Mouse (Mus musculus) cerebellum, adult 18-20 months (tissue): ENCODE measurements around the gene Ptprq.

ENCODE experiments used
- DNase-seq, 2 experiments: peaks; one replicate each; pipeline ENCODE4 v3.0.0; 2021

The Ptprq gene

DNA sequence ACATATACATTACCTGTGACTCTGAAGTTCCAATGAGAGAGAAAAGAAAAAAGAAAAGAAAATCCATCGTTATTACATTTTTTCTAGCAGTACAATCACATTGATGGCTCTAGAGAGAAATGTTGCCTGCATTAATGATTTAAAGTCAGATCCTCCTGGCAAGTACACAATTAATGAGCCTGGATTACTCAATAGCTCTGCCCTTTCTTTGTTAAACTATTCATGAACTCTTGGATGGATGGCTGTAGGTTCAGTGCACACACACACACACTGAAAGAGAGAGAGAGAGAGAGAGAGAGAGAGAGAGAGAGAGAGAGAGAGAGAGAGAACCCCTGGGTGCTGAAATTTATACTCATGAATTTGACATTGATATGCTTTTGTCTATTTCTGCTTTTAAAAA, at the start of gene Ptprq:
Ptprq (minus strand) TSS at position 246 of the 400 bp plus-strand sequence.
- no peak for DNase-seq

DNA sequence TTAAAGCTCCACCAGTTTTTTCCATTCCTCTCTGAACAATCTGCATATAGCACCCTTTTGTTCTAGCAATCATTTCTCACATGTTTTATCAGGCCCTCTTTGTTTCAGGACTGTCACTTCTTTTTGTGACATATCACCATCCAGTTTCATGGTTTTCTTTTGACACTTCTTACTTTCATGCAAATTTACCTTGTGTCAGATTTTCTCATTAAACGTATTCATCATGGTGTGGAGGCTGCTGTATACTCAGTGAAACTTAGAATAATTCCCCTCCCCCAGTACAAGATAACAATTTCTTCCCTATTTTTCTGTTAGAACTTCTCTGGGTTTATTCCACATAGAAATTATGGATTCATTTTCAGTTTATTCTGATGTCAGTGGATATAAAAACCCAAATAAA, 39.8 kb upstream of the Ptprq start:
- DNase-seq: no peak

DNA sequence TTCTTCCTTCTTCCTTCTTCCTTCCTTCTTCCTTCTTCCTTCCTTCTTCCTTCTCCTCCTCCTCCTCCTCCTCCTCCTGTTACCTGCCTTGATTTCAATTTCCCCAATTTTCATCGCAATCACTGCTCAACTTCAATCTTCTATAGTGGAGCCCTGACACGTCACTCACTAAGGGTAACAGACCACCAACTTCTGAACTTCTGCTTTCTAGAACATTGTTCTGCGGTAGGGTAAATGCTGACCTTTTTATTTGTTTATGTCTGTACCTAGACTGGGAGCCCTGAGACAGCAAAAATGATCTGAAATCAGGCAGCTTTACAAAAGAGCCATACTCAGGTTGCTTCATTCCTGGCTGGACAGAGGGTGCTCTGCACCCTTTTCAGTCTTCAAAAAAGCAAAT, 33.6 kb upstream of the Ptprq start:
- DNase-seq: no peak

DNA sequence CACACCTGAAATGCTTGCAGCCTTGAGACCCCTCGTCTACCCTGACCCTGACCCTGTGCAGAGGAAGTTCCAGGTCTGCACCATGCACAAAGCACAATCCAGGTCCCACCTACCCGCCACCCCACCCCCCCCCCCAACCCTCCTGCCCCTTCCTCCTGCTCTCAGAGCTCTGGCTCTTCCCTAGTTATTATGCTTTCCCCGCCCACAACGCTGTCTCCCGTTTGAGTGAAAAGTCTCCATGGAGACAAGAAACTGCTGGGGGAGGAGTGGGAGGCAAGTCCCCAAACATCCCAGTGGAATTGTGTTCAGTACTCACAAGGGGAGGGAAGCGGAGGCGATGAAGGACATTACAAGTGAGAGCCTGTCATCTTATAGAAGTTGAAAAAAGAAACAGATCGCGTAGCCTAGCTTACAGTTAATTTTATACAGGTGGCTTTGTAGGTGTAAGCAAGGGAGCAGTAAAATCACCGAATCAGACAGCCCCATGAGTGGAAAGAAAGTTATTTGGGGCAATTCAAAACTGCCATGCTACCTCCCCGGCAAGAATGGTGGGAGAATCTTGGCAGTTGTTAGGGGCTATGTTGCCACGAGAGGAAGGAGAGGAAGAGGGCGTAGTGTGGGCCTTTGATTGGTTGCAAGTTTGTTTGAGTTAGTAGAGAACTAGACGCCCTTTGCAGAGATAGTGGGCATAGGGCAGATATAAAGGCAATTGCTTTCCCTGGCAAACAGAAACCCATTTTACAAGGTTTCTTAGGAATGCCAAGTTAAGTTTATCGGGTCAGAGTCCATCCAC, 32.7 kb upstream of the Ptprq start:
- DNase-seq: no peak

DNA sequence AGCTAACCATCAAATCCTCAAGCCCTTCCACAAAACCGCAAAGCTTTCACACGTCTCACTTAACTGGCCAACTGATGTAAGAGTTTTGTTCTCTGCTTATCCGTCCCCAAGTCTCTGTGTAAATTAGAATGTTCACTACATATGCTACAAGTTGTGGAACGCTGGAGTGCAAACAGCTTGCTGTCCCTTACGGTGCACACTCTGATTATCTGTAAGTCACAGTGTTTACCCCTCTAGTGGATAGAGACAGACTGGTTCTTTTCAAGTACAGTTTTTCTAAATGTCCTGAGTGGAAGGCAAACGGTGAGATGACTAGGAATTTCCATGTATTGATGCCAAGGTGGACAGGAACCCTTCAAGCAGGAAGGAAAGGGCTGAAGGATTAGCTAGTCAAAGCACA, 32.1 kb upstream of the Ptprq start:
- no peak for DNase-seq

DNA sequence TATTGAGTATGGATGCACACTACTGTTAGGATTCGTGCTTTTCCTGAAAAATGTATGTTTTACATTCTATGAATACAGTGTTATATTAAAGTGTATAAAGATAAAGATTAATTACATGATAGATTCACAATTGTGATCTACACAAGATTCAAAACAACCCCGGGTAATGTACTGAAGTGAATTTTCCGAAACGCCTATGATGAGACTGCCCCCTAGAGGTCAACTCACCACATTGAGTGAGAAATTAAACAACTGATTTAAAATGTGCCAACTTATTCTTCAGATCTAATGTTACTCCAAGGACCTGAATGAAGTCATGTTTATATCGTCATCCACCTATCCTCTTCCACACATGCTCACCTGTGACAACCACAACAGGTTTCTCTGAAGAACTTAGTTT, 27.7 kb upstream of the Ptprq start:
- peak in 1 of 2 experiments; percentile 30 for DNase-seq

DNA sequence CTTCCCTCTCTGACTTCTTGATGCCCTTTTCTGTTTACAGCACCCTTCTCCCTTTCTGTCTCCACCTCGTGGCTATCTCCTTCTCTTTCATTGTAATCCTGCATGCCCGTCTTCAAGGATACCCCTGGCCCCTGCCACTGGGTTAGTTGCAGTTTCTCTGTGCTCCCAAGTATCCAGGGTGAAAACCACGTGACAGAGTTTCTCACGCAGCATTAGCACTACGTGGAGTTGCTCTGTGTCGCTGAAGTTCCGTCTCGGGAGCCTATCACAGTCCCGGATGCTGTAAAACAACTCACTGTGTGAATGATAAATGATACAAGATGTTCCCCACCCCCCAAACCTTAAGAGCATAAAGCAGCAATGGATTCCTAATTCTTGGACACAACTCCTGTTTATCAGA, 26.9 kb upstream of the Ptprq start:
- no peak for DNase-seq

DNA sequence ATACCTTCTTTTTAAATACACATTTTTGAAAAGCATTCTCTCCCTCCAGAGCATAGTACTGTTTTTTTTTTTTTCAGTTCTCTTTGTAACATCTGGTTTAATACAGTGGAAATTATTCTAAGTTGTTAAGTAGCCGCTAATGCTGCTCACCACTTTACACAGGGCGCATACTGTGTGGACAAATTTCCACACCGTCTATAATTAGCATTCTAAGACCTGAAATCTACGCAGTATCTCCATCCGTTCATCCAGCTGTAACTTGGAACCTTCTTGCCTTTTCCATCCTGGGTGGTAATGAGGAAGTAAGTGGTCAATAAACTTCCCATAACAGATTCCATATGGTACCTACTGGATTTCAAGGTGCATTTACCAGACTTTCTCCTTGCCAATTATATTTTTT, 20.0 kb upstream of the Ptprq start:
- no peak for DNase-seq

DNA sequence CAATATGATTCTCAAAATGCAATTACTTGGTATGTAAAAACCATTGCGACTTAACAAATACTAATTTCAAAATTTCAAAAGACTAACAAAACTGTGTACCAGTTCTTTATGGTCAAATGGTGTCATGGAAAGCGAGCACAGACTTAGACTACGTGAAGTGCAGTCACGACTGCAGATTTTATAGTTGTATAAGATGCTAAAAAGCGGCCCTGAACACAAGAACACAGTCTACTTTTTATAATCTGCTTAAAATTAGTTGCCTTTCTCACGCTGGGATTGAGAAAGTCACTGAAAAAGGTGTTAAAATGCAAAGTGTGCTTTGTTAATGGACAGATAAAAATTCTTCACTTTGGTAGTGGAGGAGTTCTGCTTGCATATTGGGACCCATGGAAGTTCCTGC, 17.9 kb upstream of the Ptprq start:
- no peak for DNase-seq

DNA sequence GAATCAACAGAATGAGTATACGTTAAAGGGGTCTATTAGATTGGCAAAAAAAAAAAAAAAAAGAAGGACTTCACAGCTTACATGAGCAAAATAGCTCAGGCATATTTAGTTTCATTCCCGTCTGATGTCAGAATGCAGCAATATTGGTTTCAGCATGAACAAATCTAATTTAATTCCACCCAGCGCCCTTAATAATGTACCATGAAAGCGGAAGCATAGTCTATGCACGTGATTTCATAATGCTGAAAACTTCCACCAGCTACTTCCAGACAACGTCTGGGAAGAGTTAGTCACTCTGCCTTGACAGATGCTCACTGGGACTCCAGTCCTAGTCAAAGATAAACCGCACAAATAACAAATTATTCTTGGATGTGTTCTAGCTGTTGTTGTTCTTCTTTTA, 15.6 kb upstream of the Ptprq start:
- DNase-seq: no peak

DNA sequence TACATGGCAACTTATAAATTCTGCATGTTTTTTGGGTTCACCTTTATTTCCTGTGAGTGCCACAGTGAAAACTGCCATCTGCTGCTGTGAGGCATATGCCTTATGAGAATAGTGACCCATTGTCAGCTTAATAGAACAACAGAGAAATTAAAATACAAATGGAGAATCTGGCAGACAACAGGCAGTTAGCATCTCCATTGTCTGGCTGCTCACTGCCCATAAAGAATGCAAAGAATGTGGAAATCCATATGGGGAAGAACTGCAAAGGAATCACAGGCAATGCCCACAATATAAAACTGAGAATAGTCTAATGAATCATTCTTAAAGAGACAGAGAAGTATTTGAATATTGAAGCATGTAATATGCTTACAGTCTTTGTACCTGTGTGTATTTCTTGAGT, 14.5 kb upstream of the Ptprq start:
- no peak for DNase-seq

DNA sequence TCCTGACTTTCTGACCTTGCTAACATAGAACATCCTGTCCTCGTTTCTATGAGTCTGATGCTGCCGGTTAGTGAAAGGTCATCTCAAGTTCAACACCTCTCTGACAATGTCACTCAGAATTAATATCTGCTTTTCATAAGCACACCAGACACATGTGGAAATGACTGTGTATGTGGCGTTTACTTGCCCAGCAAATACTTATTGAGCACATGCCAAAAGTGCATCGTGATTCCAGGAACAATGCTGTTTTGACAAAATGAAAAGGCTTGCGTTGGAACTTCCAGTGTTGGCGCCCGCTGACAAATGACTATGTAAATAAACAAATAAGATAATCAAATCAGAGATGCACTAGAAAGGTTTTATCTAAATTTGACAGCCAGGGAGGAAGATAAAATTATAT, 5.8 kb upstream of the Ptprq start:
- no peak for DNase-seq

DNA sequence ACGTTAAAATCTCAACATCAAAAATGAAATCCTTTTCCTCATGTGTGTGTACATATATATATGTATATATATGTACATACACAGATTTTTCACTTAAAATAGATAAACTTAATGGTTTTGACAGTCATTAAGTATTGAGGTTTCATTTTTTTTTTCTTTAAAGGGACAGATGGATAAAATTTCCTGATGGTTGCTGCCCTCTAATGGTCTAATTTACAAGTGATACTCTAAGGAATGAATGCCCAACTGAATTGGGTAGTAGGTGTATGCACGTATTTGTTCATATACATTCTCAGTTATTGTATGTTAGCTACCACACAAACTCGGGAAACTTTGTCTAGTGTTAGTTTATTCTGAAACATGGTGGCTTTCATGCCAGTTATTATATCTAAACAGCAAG, 15.4 kb downstream of the Ptprq start:
- no peak for DNase-seq

DNA sequence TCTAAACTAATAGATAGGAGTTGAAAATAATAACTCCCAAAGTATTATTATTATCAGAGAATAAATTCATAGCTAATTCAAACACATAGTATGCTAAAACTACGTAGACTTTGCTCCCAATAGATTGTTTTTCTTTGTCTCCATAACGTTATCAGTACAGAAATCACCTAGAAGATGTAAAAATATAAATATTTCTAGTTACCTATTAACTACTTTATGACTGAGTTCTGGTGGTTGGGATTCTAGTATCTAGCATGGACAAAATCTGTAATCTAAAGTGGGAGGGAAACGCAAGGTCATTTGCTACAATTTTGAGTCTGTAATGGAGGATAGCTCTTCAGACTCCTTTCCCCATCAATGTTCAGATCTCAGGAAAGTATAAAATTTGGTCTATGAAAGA, 18.9 kb downstream of the Ptprq start:
- DNase-seq: no peak

DNA sequence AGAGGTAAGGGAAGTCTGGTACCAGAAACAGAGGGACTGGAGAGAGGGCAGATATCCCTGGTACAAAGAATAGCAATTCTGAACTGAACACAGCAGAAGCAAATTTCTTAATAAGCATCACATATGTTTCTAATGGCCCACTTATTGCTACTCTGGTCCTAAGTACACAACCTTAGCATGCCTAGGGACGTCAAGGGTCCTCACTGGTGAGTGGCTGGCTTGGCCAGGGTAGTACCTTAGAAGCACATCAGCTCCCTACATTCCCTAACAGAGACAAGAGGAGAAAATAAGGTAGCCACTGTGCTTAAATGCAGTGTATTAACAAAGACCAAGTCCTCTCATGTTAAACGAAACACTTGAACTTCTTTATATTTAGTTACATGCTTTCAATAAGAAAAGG, 21.1 kb downstream of the Ptprq start:
- no peak for DNase-seq

DNA sequence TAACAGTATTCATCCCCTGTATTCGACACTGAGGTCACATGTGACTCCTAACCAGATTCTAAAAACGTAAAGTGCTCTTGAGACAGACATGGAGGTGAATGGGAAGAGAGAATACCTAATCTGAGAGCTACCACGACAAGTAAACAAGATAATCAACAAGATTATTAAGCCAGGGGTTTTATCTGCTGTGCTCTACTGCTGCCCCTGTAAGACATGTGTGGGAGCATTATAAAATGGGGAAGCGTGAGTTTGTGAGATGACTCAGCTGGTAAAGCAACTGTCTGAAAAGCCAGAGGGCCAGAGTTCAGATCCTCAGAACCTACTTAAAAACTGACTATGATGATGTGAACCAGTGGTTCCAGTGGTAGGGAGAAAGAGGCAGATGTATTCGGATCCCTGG, 22.7 kb downstream of the Ptprq start:
- no peak for DNase-seq

DNA sequence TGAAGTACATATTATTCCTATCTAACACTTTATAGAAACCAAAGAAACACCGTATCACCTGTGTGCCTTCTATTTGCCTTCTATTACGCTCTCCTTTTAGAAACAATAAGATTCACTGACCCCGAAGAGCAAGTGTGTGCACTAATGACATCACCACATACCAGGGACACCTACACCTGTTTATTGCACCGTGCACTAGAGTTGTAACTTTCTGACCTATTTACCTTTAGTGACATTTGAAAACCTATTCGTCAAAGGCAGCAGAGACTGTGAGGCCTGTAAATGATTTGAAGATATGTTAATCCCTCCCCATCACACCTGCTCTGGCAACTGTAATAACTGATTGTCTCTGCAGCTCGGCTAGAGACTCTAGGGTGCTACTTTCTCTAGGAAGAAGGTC, 32.5 kb downstream of the Ptprq start:
- DNase-seq: no peak

DNA sequence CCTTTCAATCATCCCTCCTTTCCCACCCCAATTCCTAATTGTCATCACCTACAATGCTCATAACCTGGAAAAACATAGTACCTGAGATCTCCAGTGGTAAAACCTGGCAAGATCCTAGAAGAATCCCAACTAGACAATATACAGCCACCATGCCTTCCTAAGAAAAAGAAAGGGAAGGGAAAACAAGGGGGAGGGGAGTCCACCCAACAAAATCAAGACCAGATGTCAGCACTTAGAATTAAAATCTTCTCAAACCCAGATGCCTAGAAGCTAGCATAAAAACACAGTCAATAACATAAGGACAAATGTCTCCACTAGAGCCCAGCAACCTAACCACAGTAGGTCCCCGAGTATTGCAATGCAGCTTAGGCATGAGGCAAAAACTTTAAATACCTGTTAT, 43.9 kb downstream of the Ptprq start:
- no peak for DNase-seq

DNA sequence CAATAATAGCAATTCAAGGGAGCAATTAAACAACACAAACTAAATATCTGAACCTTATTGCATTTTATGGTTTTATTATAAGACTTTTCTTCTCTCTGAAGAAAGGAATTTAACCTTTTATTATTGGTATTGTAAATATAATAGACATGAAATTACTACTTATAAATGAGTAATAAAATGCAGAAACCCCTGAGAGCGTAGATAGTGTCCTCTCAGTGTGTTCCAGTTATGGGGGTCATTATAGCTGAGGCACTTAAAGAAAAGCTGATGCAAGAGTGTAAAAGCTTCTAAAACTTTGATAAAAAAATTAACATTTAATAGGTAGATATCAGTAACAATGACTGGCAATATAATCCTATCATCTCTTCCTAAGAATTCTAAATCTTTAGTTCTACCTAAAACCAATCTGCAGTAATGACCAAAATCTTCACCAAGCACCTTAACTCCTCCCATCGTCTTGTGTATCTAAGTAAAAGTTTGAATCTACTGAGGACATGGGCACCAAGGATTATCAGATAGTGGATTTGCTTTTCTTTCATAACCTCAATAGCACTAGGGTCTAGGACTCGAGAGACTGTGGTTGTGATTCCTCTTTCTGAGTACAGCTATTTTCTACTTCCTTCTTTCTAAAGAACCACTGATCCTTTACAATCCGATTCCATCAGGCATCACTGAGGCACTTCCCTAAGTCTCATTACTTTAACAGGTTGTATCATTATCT, 51.3 kb downstream of the Ptprq start:
- DNase-seq: no peak

DNA sequence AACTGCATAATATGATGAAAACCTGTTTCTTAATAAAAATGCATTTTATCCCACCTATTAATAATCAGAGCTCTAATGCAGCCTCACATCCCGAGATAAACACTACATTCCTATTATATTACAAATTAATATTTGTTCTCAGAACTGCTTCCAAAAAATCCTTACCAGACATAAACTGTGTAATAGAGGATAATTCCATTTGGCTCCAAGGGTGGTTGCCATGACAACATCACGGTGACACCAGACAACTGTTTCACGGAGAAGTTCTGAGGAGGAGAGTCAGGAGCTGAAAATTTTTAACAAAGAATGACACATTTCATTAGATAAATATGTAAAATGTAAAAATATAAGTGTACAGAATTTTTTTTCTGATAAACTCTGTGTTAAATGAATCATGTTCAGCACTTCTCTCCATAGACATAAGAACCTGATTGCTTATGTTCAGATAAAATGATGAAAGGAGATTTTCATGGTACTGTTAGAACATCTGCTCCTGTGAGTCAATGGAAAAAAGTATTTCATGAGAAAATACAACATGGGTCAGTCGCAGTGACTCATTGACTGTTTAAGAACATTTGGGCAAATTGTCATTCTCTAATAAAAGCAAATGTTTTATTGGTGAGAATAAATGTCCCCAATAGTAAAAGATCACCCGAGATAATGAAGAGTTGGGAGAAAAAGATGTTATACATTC, 57.3 kb downstream of the Ptprq start:
- no peak for DNase-seq

DNA sequence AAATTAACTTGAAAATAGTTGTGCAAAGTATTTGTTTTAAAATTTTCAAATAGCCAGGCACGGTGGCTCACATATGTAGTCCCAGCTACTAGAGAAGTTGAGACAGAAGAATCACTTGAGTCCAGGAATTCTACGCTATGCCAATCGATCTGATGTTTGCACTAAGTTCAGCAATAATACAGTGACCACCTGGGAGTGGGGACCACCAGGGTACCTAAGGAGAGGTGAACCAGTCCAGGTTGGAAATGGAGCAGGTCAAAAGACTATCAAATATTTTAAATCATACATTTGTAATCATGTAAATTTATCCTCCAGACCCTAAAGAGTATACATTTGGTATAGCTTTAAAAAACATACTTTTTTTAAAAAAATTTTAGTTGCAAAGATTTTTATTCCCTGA, 57.9 kb downstream of the Ptprq start:
- no peak for DNase-seq

DNA sequence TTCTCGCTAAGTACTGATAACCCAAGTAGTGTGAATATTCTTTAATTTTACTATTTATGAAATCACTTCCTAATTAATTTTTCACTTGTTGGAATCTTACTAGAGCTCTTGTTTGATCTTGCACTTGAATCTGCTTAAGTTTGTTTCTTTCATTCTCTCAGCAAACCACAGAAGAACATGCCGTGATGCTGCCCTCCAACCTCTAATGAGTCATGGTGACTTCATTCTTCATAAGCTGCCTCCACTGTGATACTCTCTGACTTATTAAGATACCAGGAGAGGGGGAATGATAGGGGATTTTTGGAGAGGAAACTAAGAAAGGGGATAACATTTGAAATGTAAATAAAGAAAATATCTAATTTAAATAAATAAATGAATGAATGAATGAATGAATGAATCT, 60.7 kb downstream of the Ptprq start:
- DNase-seq: no peak

DNA sequence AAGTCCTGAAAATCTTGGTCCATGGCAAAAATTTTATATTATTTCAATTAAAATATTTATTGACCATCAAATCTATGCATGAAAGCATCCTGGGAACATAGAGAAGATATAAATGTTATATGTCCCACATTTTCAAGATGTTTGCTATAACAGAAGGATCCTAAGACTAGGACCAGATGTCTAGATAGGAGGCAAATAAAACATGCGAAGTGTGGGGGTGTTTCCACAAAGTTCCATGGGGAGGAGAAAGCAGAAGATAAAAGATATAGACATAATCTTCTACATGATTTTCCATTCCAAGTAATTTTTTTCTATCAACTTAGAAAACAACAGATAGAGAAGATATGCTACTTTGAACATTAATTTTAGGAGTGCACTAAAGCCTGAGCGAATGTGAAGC, 70.2 kb downstream of the Ptprq start:
- DNase-seq: no peak

DNA sequence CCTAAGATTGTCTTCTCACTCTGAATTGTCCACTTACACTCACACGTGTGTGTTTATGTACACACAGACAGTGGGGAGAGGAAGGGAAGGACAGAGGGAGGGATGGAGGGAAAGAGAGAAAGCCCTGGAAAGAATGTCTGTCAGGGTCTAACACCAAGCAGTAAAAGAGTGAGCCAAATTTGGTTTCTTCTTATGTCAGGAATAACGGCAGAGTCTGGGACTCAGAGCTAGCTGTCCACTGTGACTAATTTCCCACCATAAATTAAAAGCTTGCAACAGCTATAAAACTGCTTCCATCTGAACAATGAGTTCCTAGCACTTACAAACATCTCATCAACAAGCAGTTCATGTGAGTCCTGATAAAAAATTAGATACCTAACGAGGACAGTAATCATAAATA, 91.7 kb downstream of the Ptprq start:
- no peak for DNase-seq
